Mouse (Mus musculus) liver, embryonic 11.5 days (tissue): ENCODE measurements around the gene Crabp2. TPM values are rescaled to one million over a fixed set of nuclear protein-coding genes. Genes with fewer than 3 reads are reported as not detected.

ENCODE experiments used
- ATAC-seq: fragments of 200-750 bp; cut with Nextera tagmentation; replicated peaks from 2 replicates; pipeline ENCODE4 v1.8.0; 2017; ENCODE audit warnings: moderate number of reproducible peaks, mild to moderate bottlenecking, moderate TSS enrichment, moderate library complexity; ENCODE audit not compliant: low FRiP score
- DNase-seq: peaks from one replicate; pipeline ENCODE4 v3.0.0-alpha.2; 2017; ENCODE audit warnings: low spot score
- H3K27ac ChIP-seq: fragments of 300-500 bp; sonication (generic); 2 replicates; pipeline ENCODE4 v1.5.1; 2014; ENCODE audit warnings: mild to moderate bottlenecking, low read depth, low read length, control low read depth
- H3K27me3 ChIP-seq: fragments of 300-500 bp; sonication (generic); replicated peaks from 2 replicates; pipeline ENCODE4 v1.6.1; 2014; ENCODE audit warnings: low read length, mixed read lengths; ENCODE audit not compliant: control insufficient read depth, insufficient read depth
- H3K36me3 ChIP-seq: fragments of 300-500 bp; sonication (generic); 2 replicates; pipeline ENCODE4 v1.6.1; 2014; ENCODE audit warnings: mild to moderate bottlenecking, low read length, moderate library complexity, mixed read lengths; ENCODE audit not compliant: control insufficient read depth, insufficient read depth
- H3K4me1 ChIP-seq: fragments of 300-500 bp; sonication (generic); replicated peaks from 2 replicates; pipeline ENCODE4 v1.6.1; 2014; ENCODE audit warnings: low read length, mixed read lengths; ENCODE audit not compliant: control insufficient read depth, insufficient read depth
- H3K4me2 ChIP-seq: fragments of 300-500 bp; sonication (generic); 2 replicates; pipeline ENCODE4 v1.6.1; 2014; ENCODE audit warnings: mild to moderate bottlenecking, control low read depth, moderate library complexity
- H3K4me3 ChIP-seq: fragments of 300-500 bp; sonication (generic); 2 replicates; pipeline ENCODE4 v1.5.1; 2014; ENCODE audit warnings: low read depth, low read length, control low read depth
- H3K9ac ChIP-seq: fragments of 300-500 bp; sonication (generic); 2 replicates; pipeline ENCODE4 v1.6.1; 2014; ENCODE audit warnings: low read depth, low read length, control low read depth
- H3K9me3 ChIP-seq: fragments of 300-500 bp; sonication (generic); 2 replicates; pipeline ENCODE4 v1.6.1; 2016; ENCODE audit warnings: low read length, inconsistent platforms, mixed read lengths; ENCODE audit not compliant: control insufficient read depth
- WGBS: fragments of 180-500 bp; shearing (Covaris S2); extraction: QIAGEN DNeasy Blood & Tissue Kit; methylation state at CpG from one replicate; pipeline ENCODE4 v1.1.7; 2014; 5-methylcytosine and 5-hydroxymethylcytosine counted together
- polyA plus RNA-seq: library from polyadenylated mRNA; unstranded; fragments of >200 nt; fragmentation: Nextera tagmentation; extraction: Ambion mirVana; gene quantifications from 2 replicates; pipeline ENCODE4 v1.2.1, GENCODE M21; 2014

Crabp2 gene
- polyA plus RNA-seq, 1 experiment from 2014 or later: 29.9 TPM

GRCm38 (mm10) chr3:87999243-87999895 lies 50.9 kb downstream of the Crabp2 start:
- H3K4me2 ChIP-seq: no peak overlapping the region

GRCm38 (mm10) chr3:88000181-88000580 lies 51.7 kb downstream of the Crabp2 start, which contains the start of gene Bcan:
Gene Bcan, minus strand, starts transcription at chr3:88000230.
- H3K9ac ChIP-seq: no peak within 1 kb of the TSS
- WGBS: 2% methylated on average over 33 of the region's 39 CpGs
- no peak for ATAC-seq
- no peaks in the 10 kb centered on the region; the same call in 1 of the 2 replicates for H3K4me1 ChIP-seq
- no peaks in the 10 kb centered on the region for H3K9me3 ChIP-seq
- no peak within 1 kb of the TSS for H3K27ac ChIP-seq
- DNase-seq: no peak
- peaks cover 88% of the 10 kb centered on the region for H3K27me3 ChIP-seq
- H3K4me3 ChIP-seq: peak within 1 kb of the TSS; percentile 34
- H3K36me3 ChIP-seq: no peaks in the 10 kb centered on the region
- peak within 1 kb of the TSS; percentile 49 for H3K4me2 ChIP-seq

More at GRCm38 (mm10) chr3:87999243-87999895, 50.9 kb downstream of the Crabp2 start:
- H3K36me3 ChIP-seq: no peaks in the 10 kb centered on the region
- no peak overlapping the region for H3K9ac ChIP-seq
- peaks cover 96% of the 10 kb centered on the region for H3K27me3 ChIP-seq
- H3K9me3 ChIP-seq: no peaks in the 10 kb centered on the region
- H3K4me1 ChIP-seq: no peaks in the 10 kb centered on the region; the same call in 1 of the 2 replicates
- 2% methylated on average over 38 of the region's 38 CpGs for WGBS
- DNase-seq: no peak
- no peak overlapping the region for H3K27ac ChIP-seq
- H3K4me3 ChIP-seq: peak overlapping the region; percentile 34
- no peak for ATAC-seq

GRCm38 (mm10) chr3:88000816-88001595 lies 52.5 kb downstream of the Crabp2 start:
- H3K9me3 ChIP-seq: no peaks in the 10 kb centered on the region; the same call in 1 of the 2 replicates
- no peak overlapping the region for H3K4me2 ChIP-seq
- WGBS: 15% methylated on average over 11 of the region's 11 CpGs
- peaks cover 85% of the 10 kb centered on the region for H3K27me3 ChIP-seq
- H3K9ac ChIP-seq: no peak overlapping the region
- DNase-seq (no peak), ATAC-seq (no peak)
- H3K4me3 ChIP-seq: no peak overlapping the region
- no peak overlapping the region for H3K27ac ChIP-seq
- H3K36me3 ChIP-seq: no peaks in the 10 kb centered on the region
- H3K4me1 ChIP-seq: no peaks in the 10 kb centered on the region; the same call in 1 of the 2 replicates

GRCm38 (mm10) chr3:88002291-88002976 lies 54.0 kb downstream of the Crabp2 start:
- no peak for DNase-seq
- H3K9me3 ChIP-seq: no peaks in the 10 kb centered on the region; the same call in 1 of the 2 replicates
- no peaks in the 10 kb centered on the region for H3K36me3 ChIP-seq
- H3K27me3 ChIP-seq: peaks cover 70% of the 10 kb centered on the region
- no peak overlapping the region for H3K27ac ChIP-seq
- H3K4me3 ChIP-seq: no peak overlapping the region
- no peak for ATAC-seq
- no peak overlapping the region for H3K4me2 ChIP-seq
- H3K9ac ChIP-seq: no peak overlapping the region
- no peaks in the 10 kb centered on the region for H3K4me1 ChIP-seq
- 6% methylated on average over 17 of the region's 17 CpGs for WGBS

Other genes starting within 250 kb of the Crabp2 start
- 0.23 TPM in 1 of 2 replicates, not detected in the other for gene Lrrc71, start 200.0 kb upstream of the Crabp2 start, polyA plus RNA-seq
- 0.62 and 1.1 TPM in 2 replicates for gene Ntrk1, start 153.5 kb upstream of the Crabp2 start, polyA plus RNA-seq
- 0.05 and 0.06 TPM in 2 replicates for gene Insrr, start 151.7 kb upstream of the Crabp2 start, polyA plus RNA-seq
- 15.5 and 18.4 TPM in 2 replicates for gene Pear1, start 124.4 kb upstream of the Crabp2 start, polyA plus RNA-seq
- gene Sh2d2a, start 101.9 kb upstream of the Crabp2 start, polyA plus RNA-seq: 0.13 and 0.15 TPM in 2 replicates
- 15.4 and 15.6 TPM in 2 replicates for gene Prcc, start 63.1 kb upstream of the Crabp2 start, polyA plus RNA-seq
- 520 and 526 TPM in 2 replicates for gene Hdgf, start 42.3 kb upstream of the Crabp2 start, polyA plus RNA-seq
- 95.7 and 97.5 TPM in 2 replicates for gene Mrpl24, start 29.2 kb upstream of the Crabp2 start, polyA plus RNA-seq
- 66.9 and 68.1 TPM in 2 replicates for gene Isg20l2, start 18.4 kb upstream of the Crabp2 start, polyA plus RNA-seq
- 17.5 and 18.8 TPM in 2 replicates for gene Rrnad1, start 17.9 kb upstream of the Crabp2 start, polyA plus RNA-seq
- gene Nes, start 22.4 kb downstream of the Crabp2 start, polyA plus RNA-seq: 4.9 and 5.8 TPM in 2 replicates
- gene Bcan, start 51.6 kb downstream of the Crabp2 start, polyA plus RNA-seq: 0.08 TPM in 1 of 2 replicates, not detected in the other
- gene Hapln2, start 78.9 kb downstream of the Crabp2 start, polyA plus RNA-seq: not detected in 2 replicates
- 60.6 and 60.7 TPM in 2 replicates for gene Gpatch4, start 94.4 kb downstream of the Crabp2 start, polyA plus RNA-seq
- gene Naxe, start 109.8 kb downstream of the Crabp2 start, polyA plus RNA-seq: 98.7 and 106 TPM in 2 replicates
- gene Ttc24, start 129.6 kb downstream of the Crabp2 start, polyA plus RNA-seq: not detected in 2 replicates
- gene Iqgap3, start 133.3 kb downstream of the Crabp2 start, polyA plus RNA-seq: 16.8 and 19.1 TPM in 2 replicates
- 27.6 and 28.0 TPM in 2 replicates for gene Mef2d, start 193.7 kb downstream of the Crabp2 start, polyA plus RNA-seq